Mouse (Mus musculus) cerebellum, postnatal 14 days (tissue): ENCODE results near the gene Igflr1.

Experiments used
- DNase-seq, 2 experiments: peaks; one replicate each; pipeline ENCODE4 v3.0.0; 2021; ENCODE audit warnings: mixed read lengths in 2 of 2

Igflr1 gene

GRCm38 (mm10) chr7:30553810-30554584 lies 11.2 kb upstream of the Igflr1 start:
- no peak for DNase-seq

- DNase-seq = peak in 1 of 2 experiments; percentile 59
These were observed 8.2 kb upstream of the Igflr1 start for GRCm38 (mm10) chr7:30556894-30557536.

GRCm38 (mm10) chr7:30557901-30558514 lies 7.2 kb upstream of the Igflr1 start:
- no peak for DNase-seq

- no peak for DNase-seq
These were observed 6.4 kb upstream of the Igflr1 start for GRCm38 (mm10) chr7:30558656-30559442.

- DNase-seq = peak; percentile 99
These were observed 5.7 kb upstream of the Igflr1 start, which contains the start of gene Lin37 for GRCm38 (mm10) chr7:30559443-30559954. Lin37 (minus strand) TSS chr7:30559838.

GRCm38 (mm10) chr7:30560296-30560695 lies 4.9 kb upstream of the Igflr1 start:
- no peak for DNase-seq

- no peak for DNase-seq
These were observed 2.6 kb upstream of the Igflr1 start for GRCm38 (mm10) chr7:30562526-30563116.

GRCm38 (mm10) chr7:30563117-30563905 lies 1.9 kb upstream of the Igflr1 start, which contains the start of the genes U2af1l4, Gm49396 and Psenen:
U2af1l4 (plus strand) TSS chr7:30563301.
Gm49396 (plus strand) TSS chr7:30563344.
Psenen (minus strand) TSS chr7:30563627.
- peak; percentile 97 to 98 for DNase-seq

- no peak for DNase-seq
These were observed 1.3 kb upstream of the Igflr1 start for GRCm38 (mm10) chr7:30563906-30564280.

GRCm38 (mm10) chr7:30566033-30566432 lies 806 bp downstream of the Igflr1 start:
- DNase-seq = no peak

- no peak for DNase-seq
These were observed 2.3 kb downstream of the Igflr1 start for GRCm38 (mm10) chr7:30567555-30567954.

- DNase-seq = no peak
These were observed 7.2 kb downstream of the Igflr1 start for GRCm38 (mm10) chr7:30572389-30572788.

- peak; percentile 86 to 90 for DNase-seq
These were observed 7.7 kb downstream of the Igflr1 start for GRCm38 (mm10) chr7:30572969-30573368.

- DNase-seq = no peak
These were observed 14.7 kb downstream of the Igflr1 start for GRCm38 (mm10) chr7:30579950-30580349.

- peak in 1 of 2 experiments; percentile 10 for DNase-seq
These were observed 16.3 kb downstream of the Igflr1 start for GRCm38 (mm10) chr7:30581547-30581946.

- no peak for DNase-seq
These were observed 19.1 kb downstream of the Igflr1 start for GRCm38 (mm10) chr7:30584339-30584738.

- no peak for DNase-seq
These were observed 19.9 kb downstream of the Igflr1 start for GRCm38 (mm10) chr7:30585170-30585569.

- DNase-seq = peak in 1 of 2 experiments; percentile 40
These were observed 21.3 kb downstream of the Igflr1 start for GRCm38 (mm10) chr7:30586455-30587020.

GRCm38 (mm10) chr7:30587842-30588667 lies 22.8 kb downstream of the Igflr1 start:
- DNase-seq = peak; percentile 67 to 74
